Mouse (Mus musculus): ENCODE measurements around the gene Kcnq2. TPM values are rescaled to one million over a fixed set of nuclear protein-coding genes. Genes with fewer than 3 reads are reported as not detected.

Gene Kcnq2
- polyA plus RNA-seq, 1 experiment from 2014 or later = 0.42 TPM

DNA sequence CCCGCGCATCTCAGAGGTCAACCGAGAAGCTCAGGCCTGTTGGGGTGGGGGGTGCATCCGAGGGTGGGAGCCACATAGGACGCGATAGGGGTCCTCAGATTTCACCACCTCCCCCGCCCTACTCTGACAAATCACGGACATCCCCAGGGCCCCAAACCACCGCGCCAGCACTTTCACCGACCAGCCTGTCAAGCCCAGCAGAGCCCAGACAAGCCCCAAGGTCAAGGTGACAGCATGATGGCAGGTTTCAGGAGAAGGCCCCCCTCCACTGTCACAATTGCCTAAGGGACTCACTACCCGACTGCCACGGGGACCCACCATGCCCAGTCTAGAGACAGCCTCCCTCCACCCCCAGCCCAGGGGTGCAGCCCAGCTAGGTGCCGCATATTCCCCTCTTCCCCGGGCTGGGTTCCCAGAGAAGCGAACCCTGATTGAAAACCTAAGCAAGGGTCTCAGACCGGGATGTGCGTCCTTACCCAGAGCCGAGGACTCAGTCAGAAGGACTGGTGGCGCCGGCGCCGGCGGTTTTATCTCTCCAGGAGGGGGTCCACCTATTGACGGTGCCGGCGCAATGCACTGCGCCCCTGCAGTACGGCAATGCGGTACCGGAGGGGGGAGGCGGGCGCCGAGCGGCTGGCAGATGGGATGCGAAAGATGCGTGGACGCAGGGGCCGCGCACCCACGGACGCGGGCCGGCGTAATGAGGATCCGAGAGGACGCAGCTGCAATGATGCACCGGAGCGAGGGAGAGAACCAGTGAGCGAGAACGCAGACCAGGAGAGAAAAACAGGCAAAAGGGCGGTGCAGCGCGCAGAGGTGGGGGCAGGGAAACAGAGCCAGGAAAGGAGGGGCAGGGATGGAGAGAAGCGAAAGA lies 21.4 kb upstream of the Kcnq2 start, which contains the start of gene Eef1a2:
Gene Eef1a2, minus strand, starts transcription at position 767 of the 874 bp plus-strand sequence.
- 4% methylated on average over 53 of the region's 55 CpGs for WGBS
- no peak within 1 kb of the TSS for H3K4me3 ChIP-seq (ENCODE audit: low read depth, low read length)
- H3K9ac ChIP-seq (ENCODE audit: low read length) = no peak within 1 kb of the TSS

DNA sequence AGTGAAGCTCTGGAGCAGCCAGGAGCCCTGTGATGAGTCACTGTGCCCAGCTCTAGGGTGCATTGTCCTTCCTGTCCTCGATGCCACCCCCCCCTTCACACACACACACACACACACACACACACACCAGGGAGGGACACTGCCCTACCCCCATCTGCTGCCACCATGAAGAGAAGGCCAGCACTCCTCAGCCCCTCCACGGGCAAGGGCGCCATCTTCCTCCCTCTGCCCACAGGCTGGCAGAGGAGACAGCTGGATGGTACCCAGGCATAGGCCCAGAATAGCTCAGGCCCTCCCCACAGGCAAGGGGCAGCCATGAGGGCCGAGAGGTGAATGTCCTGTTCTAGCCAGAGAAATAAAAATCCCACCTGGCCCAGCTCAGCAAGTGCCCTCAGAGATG lies 20.7 kb upstream of the Kcnq2 start:
- Histone ChIP-seq H3K4me2 (replicated peaks; ENCODE audit: low read depth) (no peak overlapping the region), H3K27me3 (ENCODE audit: control insufficient read depth, insufficient read depth, low read length) (0 out of 2 replicates have a peak, but pooled peaks cover 2% of the 10 kb centered on the region), H3K4me3 (ENCODE audit: low read depth, low read length) (no peak overlapping the region), H3K9me3 (ENCODE audit: control insufficient read depth, low read length) (no peaks in the 10 kb centered on the region), H3K27ac (replicated peaks) (no peak overlapping the region), H3K4me1 (replicated peaks; ENCODE audit: control insufficient read depth, insufficient read depth) (no peaks in the 10 kb centered on the region), H3K9ac (ENCODE audit: low read length) (no peak overlapping the region), H3K36me3 (ENCODE audit: control insufficient read depth, insufficient read depth, low read length) (no peaks in the 10 kb centered on the region)
- no peak for TF ChIP-seq EP300 (optimal IDR thresholded peaks at IDR 0.05)
- no peak for TF ChIP-seq CTCF (IDR thresholded peaks at IDR 0.05; ENCODE audit: low read depth)
- ATAC-seq (ENCODE audit: low FRiP score, low TSS enrichment) (no peak), DNase-seq (ENCODE audit: low spot score) (no peak)
- WGBS = 70% methylated on average over 4 of the region's 4 CpGs

More for the DNA sequence above, 21.4 kb upstream of the Kcnq2 start, which contains the start of gene Eef1a2:
- Histone ChIP-seq H3K36me3 (ENCODE audit: control insufficient read depth, insufficient read depth, low read length) (no peaks in the 10 kb centered on the region), H3K9me3 (ENCODE audit: control insufficient read depth, low read length) (no peaks in the 10 kb centered on the region), H3K27me3 (ENCODE audit: control insufficient read depth, insufficient read depth, low read length) (0 out of 2 replicates have a peak, but pooled peaks cover 2% of the 10 kb centered on the region), H3K4me1 (replicated peaks; ENCODE audit: control insufficient read depth, insufficient read depth) (no peaks in the 10 kb centered on the region), H3K4me2 (replicated peaks; ENCODE audit: low read depth) (0 out of 2 replicates have a peak within 1 kb of the TSS, but pooled peaks have one; percentile 11), H3K27ac (replicated peaks) (no peak within 1 kb of the TSS)
- DNase-seq (ENCODE audit: low spot score) = no peak
- ATAC-seq (ENCODE audit: low FRiP score, low TSS enrichment) = no peak; the same call in 1 of the 2 replicates
- TF ChIP-seq EP300 (optimal IDR thresholded peaks at IDR 0.05) = no peak
- TF ChIP-seq CTCF (IDR thresholded peaks at IDR 0.05; ENCODE audit: low read depth) = no peak

GRCm38 (mm10) chr2:181154831-181155415 lies 19.8 kb upstream of the Kcnq2 start:
- Histone ChIP-seq H3K9me3 (ENCODE audit: control insufficient read depth, low read length) (no peaks in the 10 kb centered on the region), H3K27me3 (ENCODE audit: control insufficient read depth, insufficient read depth, low read length) (0 out of 2 replicates have a peak, but pooled peaks cover 2% of the 10 kb centered on the region), H3K36me3 (ENCODE audit: control insufficient read depth, insufficient read depth, low read length) (no peaks in the 10 kb centered on the region), H3K27ac (replicated peaks) (no peak overlapping the region), H3K4me3 (ENCODE audit: low read depth, low read length) (no peak overlapping the region), H3K9ac (ENCODE audit: low read length) (no peak overlapping the region), H3K4me2 (replicated peaks; ENCODE audit: low read depth) (no peak overlapping the region), H3K4me1 (replicated peaks; ENCODE audit: control insufficient read depth, insufficient read depth) (no peaks in the 10 kb centered on the region)
- TF ChIP-seq EP300 (optimal IDR thresholded peaks at IDR 0.05) (no peak), CTCF (IDR thresholded peaks at IDR 0.05; ENCODE audit: low read depth) (no peak)
- ATAC-seq (ENCODE audit: low FRiP score, low TSS enrichment) = no peak
- DNase-seq (ENCODE audit: low spot score) = no peak
- 75% methylated on average over 8 of the region's 8 CpGs for WGBS

- no peaks in the 10 kb centered on the region for H3K4me1 ChIP-seq (replicated peaks; ENCODE audit: control insufficient read depth, insufficient read depth)
- ATAC-seq (ENCODE audit: low FRiP score, low TSS enrichment) = no peak
- no peaks in the 10 kb centered on the region for H3K36me3 ChIP-seq (ENCODE audit: control insufficient read depth, insufficient read depth, low read length)
- no peak overlapping the region for H3K27ac ChIP-seq (replicated peaks)
- WGBS = 79% methylated on average over 3 of the region's 3 CpGs
- TF ChIP-seq EP300 (optimal IDR thresholded peaks at IDR 0.05) (no peak), CTCF (IDR thresholded peaks at IDR 0.05; ENCODE audit: low read depth) (no peak)
- no peak overlapping the region for H3K4me3 ChIP-seq (ENCODE audit: low read depth, low read length)
- no peak for DNase-seq (ENCODE audit: low spot score)
- H3K9ac ChIP-seq (ENCODE audit: low read length) = no peak overlapping the region
- H3K27me3 ChIP-seq (ENCODE audit: control insufficient read depth, insufficient read depth, low read length) = 0 out of 2 replicates have a peak, but pooled peaks cover 2% of the 10 kb centered on the region
- H3K4me2 ChIP-seq (replicated peaks; ENCODE audit: low read depth) = no peak overlapping the region
- H3K9me3 ChIP-seq (ENCODE audit: control insufficient read depth, low read length) = no peaks in the 10 kb centered on the region
These were observed 19.3 kb upstream of the Kcnq2 start for GRCm38 (mm10) chr2:181154361-181154760.

DNA sequence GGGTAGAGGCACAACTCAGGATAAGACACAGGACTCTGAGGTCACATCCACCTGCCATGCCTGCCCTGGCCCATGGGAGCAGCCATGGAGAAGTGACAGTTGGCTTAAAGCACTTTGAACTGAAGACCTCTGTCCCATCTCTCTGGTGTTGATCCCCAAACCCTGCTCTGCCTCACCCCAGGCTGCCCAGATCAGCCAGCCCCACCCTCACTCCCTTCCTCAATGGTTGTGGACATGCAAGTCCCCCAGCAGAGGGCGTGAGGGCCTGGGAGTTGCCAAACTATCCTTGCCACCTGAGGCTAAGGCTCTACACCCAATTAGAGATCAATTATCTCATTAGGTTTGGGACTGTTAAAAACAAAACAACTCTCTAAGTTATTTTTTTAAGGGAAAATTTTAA lies 18.7 kb upstream of the Kcnq2 start:
- Histone ChIP-seq H3K9me3 (ENCODE audit: control insufficient read depth, low read length) (no peaks in the 10 kb centered on the region), H3K27me3 (ENCODE audit: control insufficient read depth, insufficient read depth, low read length) (0 out of 2 replicates have a peak, but pooled peaks cover 2% of the 10 kb centered on the region), H3K27ac (replicated peaks) (no peak overlapping the region), H3K36me3 (ENCODE audit: control insufficient read depth, insufficient read depth, low read length) (no peaks in the 10 kb centered on the region), H3K4me2 (replicated peaks; ENCODE audit: low read depth) (no peak overlapping the region), H3K4me1 (replicated peaks; ENCODE audit: control insufficient read depth, insufficient read depth) (no peaks in the 10 kb centered on the region), H3K9ac (ENCODE audit: low read length) (no peak overlapping the region), H3K4me3 (ENCODE audit: low read depth, low read length) (no peak overlapping the region)
- peak; percentile 46 for DNase-seq (ENCODE audit: low spot score)
- ATAC-seq (ENCODE audit: low FRiP score, low TSS enrichment) = no peak
- 0% methylated on average over 1 of the region's 1 CpGs for WGBS
- TF ChIP-seq CTCF (IDR thresholded peaks at IDR 0.05; ENCODE audit: low read depth) (peak; percentile 65), EP300 (optimal IDR thresholded peaks at IDR 0.05) (no peak)

Measured in stomach, postnatal 0 days (tissue).